Mouse (Mus musculus): ENCODE measurements at regions not wholly inside any gene's neighbourhood (a gene's known extent, or its start where the extent isn't known, plus 50 kb on each side); places are given as distances from the start of the nearest gene placed in this dataset.
A peak's percentile ranks its signal among the peaks of the same experiment; 100 is the strongest.

- DNase-seq (ENCODE audit: low read depth, low spot score): no peak
These were observed 262.8 kb downstream of the Bcl11a start for GRCm38 (mm10) chr11:24340677-24341076.

GRCm38 (mm10) chr11:24341650-24342049, 263.8 kb downstream of the Bcl11a start:
- DNase-seq (ENCODE audit: low read depth, low spot score): no peak

GRCm38 (mm10) chr11:24342176-24342575, 264.3 kb downstream of the Bcl11a start:
- DNase-seq (ENCODE audit: low read depth, low spot score): no peak

GRCm38 (mm10) chr11:24342732-24343131, 264.9 kb downstream of the Bcl11a start:
- no peak for DNase-seq (ENCODE audit: low read depth, low spot score)

- DNase-seq (ENCODE audit: low read depth, low spot score): no peak
These were observed 269.4 kb downstream of the Bcl11a start for GRCm38 (mm10) chr11:24347225-24347624.

- no peak for DNase-seq (ENCODE audit: low read depth, low spot score)
These were observed 270.9 kb downstream of the Bcl11a start for GRCm38 (mm10) chr11:24348741-24349140.

GRCm38 (mm10) chr11:24349967-24350643, 272.2 kb downstream of the Bcl11a start:
- no peak for DNase-seq (ENCODE audit: low read depth, low spot score)

GRCm38 (mm10) chr11:24350839-24351238, 273.0 kb downstream of the Bcl11a start:
- no peak for DNase-seq (ENCODE audit: low read depth, low spot score)

- DNase-seq (ENCODE audit: low read depth, low spot score): no peak
These were observed 274.2 kb downstream of the Bcl11a start for GRCm38 (mm10) chr11:24352071-24352470.

- DNase-seq (ENCODE audit: low read depth, low spot score): no peak
These were observed 275.2 kb downstream of the Bcl11a start for GRCm38 (mm10) chr11:24353056-24353455.

- no peak for DNase-seq (ENCODE audit: low read depth, low spot score)
These were observed 279.5 kb downstream of the Bcl11a start for GRCm38 (mm10) chr11:24357388-24357787.

GRCm38 (mm10) chr11:24359086-24359485, 281.2 kb downstream of the Bcl11a start:
- no peak for DNase-seq (ENCODE audit: low read depth, low spot score)

GRCm38 (mm10) chr11:24361998-24362687, 284.3 kb downstream of the Bcl11a start:
- DNase-seq (ENCODE audit: low read depth, low spot score): peak; percentile 22

GRCm38 (mm10) chr11:24362688-24363035, 284.8 kb downstream of the Bcl11a start:
- DNase-seq (ENCODE audit: low read depth, low spot score): no peak

GRCm38 (mm10) chr11:24363418-24364364, 285.8 kb downstream of the Bcl11a start:
- DNase-seq (ENCODE audit: low read depth, low spot score): no peak

GRCm38 (mm10) chr11:24370198-24370860, 292.5 kb downstream of the Bcl11a start:
- DNase-seq (ENCODE audit: low read depth, low spot score): no peak

GRCm38 (mm10) chr11:24370861-24371686, 293.2 kb downstream of the Bcl11a start:
- DNase-seq (ENCODE audit: low read depth, low spot score): no peak

GRCm38 (mm10) chr11:24371687-24371950, 293.8 kb downstream of the Bcl11a start:
- DNase-seq (ENCODE audit: low read depth, low spot score): no peak

GRCm38 (mm10) chr11:24371963-24372362, 294.1 kb downstream of the Bcl11a start:
- DNase-seq (ENCODE audit: low read depth, low spot score): no peak

GRCm38 (mm10) chr11:24372616-24373015, 294.8 kb downstream of the Bcl11a start:
- DNase-seq (ENCODE audit: low read depth, low spot score): no peak

- no peak for DNase-seq (ENCODE audit: low read depth, low spot score)
These were observed 295.4 kb downstream of the Bcl11a start for GRCm38 (mm10) chr11:24373301-24373700.

Data from embryo, embryonic 11.5 days (tissue).